Mouse (Mus musculus): Measurements from ENCODE around the gene Gm9857.

- TF ChIP-seq CTCF (IDR thresholded peaks at IDR 0.05; ENCODE audit: control insufficient read depth, insufficient read depth, insufficient read length) (no peak), MYOD1 (IDR thresholded peaks at IDR 0.05; ENCODE audit: control insufficient read depth, insufficient read length, low read depth) (peak; percentile 20), FOSL1 (IDR thresholded peaks at IDR 0.05; ENCODE audit: insufficient read depth, low read length, poor library complexity, severe bottlenecking) (no peak), USF1 (IDR thresholded peaks at IDR 0.05; ENCODE audit: low read depth) (no peak), MAX (IDR thresholded peaks at IDR 0.05) (no peak), CEBPB (IDR thresholded peaks at IDR 0.05; ENCODE audit: low read depth) (no peak), MYOG (IDR thresholded peaks at IDR 0.05; ENCODE audit: control insufficient read depth, extremely low read depth, insufficient read length) (no peak)
Observed at GRCm38 (mm10) chr3:108973980-108974660, 33.9 kb upstream of the Gm9857 start.

Measured in C2C12 (cell line).